Mouse (Mus musculus): ENCODE results near the gene Kdm2b. TPM values are rescaled to one million over a fixed set of nuclear protein-coding genes. Genes with fewer than 3 reads are reported as not detected.

Gene Kdm2b
- 33.2 and 37.4 TPM in 2 replicates for polyA plus RNA-seq (2015; fragmentation: Nextera tagmentation; extraction: Ambion mirVana)

DNA sequence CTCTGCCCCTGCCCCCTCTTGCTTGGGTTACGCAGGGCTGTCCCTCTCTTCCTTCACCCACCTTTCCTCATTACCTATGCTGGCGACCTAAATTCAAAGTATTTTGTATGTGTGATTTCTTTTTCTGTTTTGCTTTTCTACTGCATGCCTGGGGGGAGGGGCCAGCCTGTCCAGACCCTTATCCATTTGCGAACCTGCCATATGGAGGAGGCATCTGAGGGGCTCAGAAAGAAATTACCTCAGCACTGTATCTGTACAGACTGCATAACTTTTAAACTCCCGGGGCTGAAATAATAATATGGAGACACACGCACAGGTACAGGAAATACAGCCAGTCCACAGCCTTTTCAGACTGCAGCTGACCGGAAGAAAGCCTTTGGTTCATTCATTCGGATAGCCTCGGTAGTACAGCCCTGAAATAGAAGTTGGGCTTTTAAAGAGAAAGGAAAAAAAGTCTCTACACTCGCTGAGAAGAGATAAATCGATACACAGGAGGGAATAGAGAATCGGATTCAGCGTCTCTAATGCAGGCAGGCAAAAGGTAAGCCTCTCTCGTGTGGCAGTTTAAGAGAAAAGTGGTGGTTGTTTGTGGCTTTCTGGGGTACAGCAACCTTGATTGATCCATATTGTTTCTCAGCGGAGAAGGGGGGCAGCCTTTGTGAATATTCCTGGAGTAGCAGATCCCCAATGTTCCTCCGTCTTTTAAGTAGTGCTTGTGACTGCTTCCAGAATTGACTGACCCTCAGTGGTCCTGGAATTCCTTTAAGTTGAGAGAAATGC, at the start of gene Kdm2b:
TSS of gene Kdm2b (minus strand) at position 273 of the 780 bp plus-strand sequence.
- peak within 1 kb of the TSS; percentile 99 for H3K4me2 ChIP-seq (ENCODE audit: low read depth, low read length)
- 8% methylated on average over 15 of the region's 15 CpGs for WGBS
- ATAC-seq (ENCODE audit: insufficient read depth, low FRiP score) = no peak
- peak within 1 kb of the TSS; percentile 74 for H3K4me3 ChIP-seq (replicated peaks; ENCODE audit: low read length)
- H3K9me3 ChIP-seq (replicated peaks; ENCODE audit: control insufficient read depth, low read length) = no peaks in the 10 kb centered on the region
- H3K4me1 ChIP-seq (ENCODE audit: control insufficient read depth, insufficient read depth, low read length) = peaks cover 23% of the 10 kb centered on the region
- peak within 1 kb of the TSS; percentile 87 for H3K9ac ChIP-seq (ENCODE audit: low read length)
- H3K36me3 ChIP-seq (ENCODE audit: control insufficient read depth, insufficient read depth, low read length) = no peaks in the 10 kb centered on the region
- peak within 1 kb of the TSS; percentile 73 for H3K27ac ChIP-seq (ENCODE audit: low read length)
- H3K27me3 ChIP-seq (ENCODE audit: control insufficient read depth, insufficient read depth, low read length) = no peaks in the 10 kb centered on the region

GRCm38 (mm10) chr5:123039120-123039752, 49.6 kb upstream of the Kdm2b start:
- peaks cover 14% of the 10 kb centered on the region for H3K4me1 ChIP-seq (ENCODE audit: control insufficient read depth, insufficient read depth, low read length)
- peak; percentile 61 for ATAC-seq (ENCODE audit: insufficient read depth, low FRiP score)
- H3K9ac ChIP-seq (ENCODE audit: low read length) = peak overlapping the region; percentile 66
- H3K4me3 ChIP-seq (replicated peaks; ENCODE audit: low read length) = peak overlapping the region; percentile 48
- no peaks in the 10 kb centered on the region for H3K9me3 ChIP-seq (replicated peaks; ENCODE audit: control insufficient read depth, low read length)
- H3K36me3 ChIP-seq (ENCODE audit: control insufficient read depth, insufficient read depth, low read length) = no peaks in the 10 kb centered on the region
- H3K27ac ChIP-seq (ENCODE audit: low read length) = no peak overlapping the region
- H3K27me3 ChIP-seq (ENCODE audit: control insufficient read depth, insufficient read depth, low read length) = no peaks in the 10 kb centered on the region
- peak overlapping the region; percentile 77 for H3K4me2 ChIP-seq (ENCODE audit: low read depth, low read length)
- 4% methylated on average over 25 of the region's 25 CpGs for WGBS

DNA sequence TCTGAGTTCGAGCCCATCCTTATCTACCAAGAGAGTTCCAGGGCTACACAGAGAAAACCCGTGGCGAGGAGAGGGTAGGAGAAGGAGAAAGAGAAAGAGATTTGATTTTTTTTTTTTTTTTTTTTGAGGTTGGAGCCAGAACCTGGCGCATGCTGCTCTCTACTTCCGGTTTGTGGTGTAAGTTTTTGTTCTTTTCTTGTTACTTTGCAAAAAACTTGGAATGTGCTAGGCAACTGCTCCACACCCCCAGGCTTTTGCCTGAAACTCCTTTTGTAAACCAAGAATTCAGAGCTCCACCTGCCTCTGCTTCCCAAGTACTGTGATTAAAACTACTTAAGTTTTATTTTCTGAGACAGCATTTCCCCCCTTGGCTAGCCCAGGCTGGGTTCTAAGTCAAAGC, 48.5 kb upstream of the Kdm2b start:
- Histone ChIP-seq H3K9me3 (replicated peaks; ENCODE audit: control insufficient read depth, low read length) (no peaks in the 10 kb centered on the region), H3K9ac (ENCODE audit: low read length) (no peak overlapping the region), H3K27ac (ENCODE audit: low read length) (no peak overlapping the region), H3K4me2 (ENCODE audit: low read depth, low read length) (no peak overlapping the region), H3K27me3 (ENCODE audit: control insufficient read depth, insufficient read depth, low read length) (no peaks in the 10 kb centered on the region), H3K36me3 (ENCODE audit: control insufficient read depth, insufficient read depth, low read length) (no peaks in the 10 kb centered on the region), H3K4me1 (ENCODE audit: control insufficient read depth, insufficient read depth, low read length) (peaks cover 14% of the 10 kb centered on the region), H3K4me3 (replicated peaks; ENCODE audit: low read length) (no peak overlapping the region)
- WGBS = 84% methylated on average over 5 of the region's 5 CpGs
- no peak for ATAC-seq (ENCODE audit: insufficient read depth, low FRiP score)

- WGBS = 24% methylated on average over 6 of the region's 6 CpGs
- H3K9ac ChIP-seq (ENCODE audit: low read length) = no peak overlapping the region
- peak; percentile 59; the same call in 1 of the 2 replicates for ATAC-seq (ENCODE audit: insufficient read depth, low FRiP score)
- no peak overlapping the region for H3K4me2 ChIP-seq (ENCODE audit: low read depth, low read length)
- H3K27ac ChIP-seq (ENCODE audit: low read length) = 0 out of 2 replicates have a peak overlapping the region, but pooled peaks have one; percentile 49
- no peak overlapping the region for H3K4me3 ChIP-seq (replicated peaks; ENCODE audit: low read length)
- H3K4me1 ChIP-seq (ENCODE audit: control insufficient read depth, insufficient read depth, low read length) = peaks cover 14% of the 10 kb centered on the region
- peaks cover 5% of the 10 kb centered on the region; the same call in 1 of the 2 replicates for H3K36me3 ChIP-seq (ENCODE audit: control insufficient read depth, insufficient read depth, low read length)
- H3K9me3 ChIP-seq (replicated peaks; ENCODE audit: control insufficient read depth, low read length) = no peaks in the 10 kb centered on the region
- no peaks in the 10 kb centered on the region for H3K27me3 ChIP-seq (ENCODE audit: control insufficient read depth, insufficient read depth, low read length)
These were observed 45.9 kb upstream of the Kdm2b start for GRCm38 (mm10) chr5:123035564-123035963.

DNA sequence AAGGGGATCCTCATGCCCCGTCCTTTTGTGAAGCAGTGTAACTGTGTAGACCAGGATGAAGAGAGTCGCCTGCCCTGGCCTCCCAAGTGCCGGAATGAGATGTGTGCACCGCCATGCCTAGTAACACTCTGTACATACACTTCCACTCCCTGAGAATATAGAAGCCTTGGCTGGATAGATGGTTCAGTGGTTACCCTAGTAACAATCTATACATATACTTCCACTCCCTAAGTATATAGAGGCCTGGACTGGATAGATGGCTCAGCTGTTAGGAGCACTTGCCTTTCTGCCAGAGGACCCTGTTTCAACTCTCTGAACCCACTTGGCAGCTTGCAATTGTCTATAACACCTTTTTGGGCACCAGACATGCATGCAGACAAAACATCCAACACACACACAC, 45.5 kb upstream of the Kdm2b start:
- Histone ChIP-seq H3K27ac (ENCODE audit: low read length) (0 out of 2 replicates have a peak overlapping the region, but pooled peaks have one; percentile 49), H3K4me1 (ENCODE audit: control insufficient read depth, insufficient read depth, low read length) (peaks cover 14% of the 10 kb centered on the region), H3K36me3 (ENCODE audit: control insufficient read depth, insufficient read depth, low read length) (peaks cover 5% of the 10 kb centered on the region; the same call in 1 of the 2 replicates), H3K4me3 (replicated peaks; ENCODE audit: low read length) (no peak overlapping the region), H3K9me3 (replicated peaks; ENCODE audit: control insufficient read depth, low read length) (no peaks in the 10 kb centered on the region), H3K9ac (ENCODE audit: low read length) (no peak overlapping the region), H3K27me3 (ENCODE audit: control insufficient read depth, insufficient read depth, low read length) (no peaks in the 10 kb centered on the region), H3K4me2 (ENCODE audit: low read depth, low read length) (no peak overlapping the region)
- 74% methylated on average over 4 of the region's 4 CpGs for WGBS
- ATAC-seq (ENCODE audit: insufficient read depth, low FRiP score) = peak; percentile 31; the same call in 1 of the 2 replicates

DNA sequence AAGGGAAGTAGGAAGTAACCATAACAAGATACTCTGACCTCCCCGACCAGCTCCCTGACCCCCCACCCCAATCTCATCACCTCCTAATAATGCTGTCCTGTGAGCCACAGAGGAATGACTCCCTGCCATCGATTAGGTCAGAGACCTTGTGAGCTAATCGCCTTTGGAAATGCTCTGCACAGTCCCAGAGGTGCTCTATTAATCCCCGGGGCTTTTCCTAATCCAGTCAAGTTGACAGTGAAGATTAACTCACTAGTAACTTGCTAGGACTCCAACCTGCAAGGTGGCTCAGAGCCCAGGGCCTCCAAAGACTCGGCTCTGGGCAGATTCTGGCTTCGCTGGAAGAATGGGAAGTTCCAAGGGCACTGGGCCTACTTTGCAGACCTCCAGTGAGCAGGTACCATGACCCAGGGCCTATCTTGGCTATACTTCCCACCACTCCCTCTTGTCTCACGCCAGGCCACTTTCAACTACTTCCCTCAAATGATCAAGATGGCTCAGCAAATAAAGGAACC, 44.1 kb upstream of the Kdm2b start:
- H3K27me3 ChIP-seq (ENCODE audit: control insufficient read depth, insufficient read depth, low read length) = no peaks in the 10 kb centered on the region
- H3K36me3 ChIP-seq (ENCODE audit: control insufficient read depth, insufficient read depth, low read length) = peaks cover 8% of the 10 kb centered on the region; the same call in 1 of the 2 replicates
- peaks cover 11% of the 10 kb centered on the region; the same call in 1 of the 2 replicates for H3K4me1 ChIP-seq (ENCODE audit: control insufficient read depth, insufficient read depth, low read length)
- ATAC-seq (ENCODE audit: insufficient read depth, low FRiP score) = no peak
- H3K27ac ChIP-seq (ENCODE audit: low read length) = no peak overlapping the region
- no peak overlapping the region for H3K4me3 ChIP-seq (replicated peaks; ENCODE audit: low read length)
- WGBS = 61% methylated on average over 7 of the region's 7 CpGs
- no peaks in the 10 kb centered on the region for H3K9me3 ChIP-seq (replicated peaks; ENCODE audit: control insufficient read depth, low read length)
- H3K9ac ChIP-seq (ENCODE audit: low read length) = no peak overlapping the region
- H3K4me2 ChIP-seq (ENCODE audit: low read depth, low read length) = no peak overlapping the region

DNA sequence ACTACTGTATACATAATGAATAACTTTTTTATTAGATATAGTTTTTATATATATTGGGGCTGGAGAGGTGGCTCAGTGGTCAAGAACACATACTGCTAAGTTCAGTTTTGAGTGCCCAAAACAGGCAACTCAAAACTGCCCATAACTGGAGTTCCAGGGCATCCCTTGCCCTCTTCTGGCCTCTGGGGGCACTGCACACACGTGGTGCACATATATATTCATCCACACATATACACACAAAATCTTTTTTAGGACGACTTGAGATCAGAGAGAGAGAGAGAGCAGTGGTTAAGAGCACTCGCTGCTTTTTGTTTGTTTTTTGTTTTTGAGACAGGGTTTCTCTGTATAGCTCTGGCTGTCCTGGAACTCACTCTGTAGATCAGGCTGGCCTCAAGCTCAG, 41.7 kb upstream of the Kdm2b start:
- peaks cover 8% of the 10 kb centered on the region; the same call in 1 of the 2 replicates for H3K36me3 ChIP-seq (ENCODE audit: control insufficient read depth, insufficient read depth, low read length)
- no peak overlapping the region for H3K4me2 ChIP-seq (ENCODE audit: low read depth, low read length)
- no peak for ATAC-seq (ENCODE audit: insufficient read depth, low FRiP score)
- H3K27me3 ChIP-seq (ENCODE audit: control insufficient read depth, insufficient read depth, low read length) = no peaks in the 10 kb centered on the region
- no peaks in the 10 kb centered on the region for H3K9me3 ChIP-seq (replicated peaks; ENCODE audit: control insufficient read depth, low read length)
- H3K27ac ChIP-seq (ENCODE audit: low read length) = no peak overlapping the region
- peaks cover 11% of the 10 kb centered on the region; the same call in 1 of the 2 replicates for H3K4me1 ChIP-seq (ENCODE audit: control insufficient read depth, insufficient read depth, low read length)
- H3K4me3 ChIP-seq (replicated peaks; ENCODE audit: low read length) = no peak overlapping the region
- 91% methylated on average over 3 of the region's 3 CpGs for WGBS
- H3K9ac ChIP-seq (ENCODE audit: low read length) = no peak overlapping the region

- 88% methylated on average over 7 of the region's 7 CpGs for WGBS
- H3K9ac ChIP-seq (ENCODE audit: low read length) = no peak overlapping the region
- no peaks in the 10 kb centered on the region for H3K27me3 ChIP-seq (ENCODE audit: control insufficient read depth, insufficient read depth, low read length)
- peaks cover 9% of the 10 kb centered on the region; the same call in 1 of the 2 replicates for H3K4me1 ChIP-seq (ENCODE audit: control insufficient read depth, insufficient read depth, low read length)
- H3K9me3 ChIP-seq (replicated peaks; ENCODE audit: control insufficient read depth, low read length) = no peaks in the 10 kb centered on the region
- no peak overlapping the region for H3K4me2 ChIP-seq (ENCODE audit: low read depth, low read length)
- no peak overlapping the region for H3K27ac ChIP-seq (ENCODE audit: low read length)
- H3K4me3 ChIP-seq (replicated peaks; ENCODE audit: low read length) = no peak overlapping the region
- ATAC-seq (ENCODE audit: insufficient read depth, low FRiP score) = no peak
- peaks cover 8% of the 10 kb centered on the region; the same call in 1 of the 2 replicates for H3K36me3 ChIP-seq (ENCODE audit: control insufficient read depth, insufficient read depth, low read length)
These were observed 40.1 kb upstream of the Kdm2b start for GRCm38 (mm10) chr5:123029729-123030128.

- Histone ChIP-seq H3K9me3 (replicated peaks; ENCODE audit: control insufficient read depth, low read length) (no peaks in the 10 kb centered on the region), H3K27ac (ENCODE audit: low read length) (no peak overlapping the region), H3K27me3 (ENCODE audit: control insufficient read depth, insufficient read depth, low read length) (no peaks in the 10 kb centered on the region), H3K4me2 (ENCODE audit: low read depth, low read length) (no peak overlapping the region), H3K36me3 (ENCODE audit: control insufficient read depth, insufficient read depth, low read length) (peaks cover 8% of the 10 kb centered on the region; the same call in 1 of the 2 replicates), H3K4me1 (ENCODE audit: control insufficient read depth, insufficient read depth, low read length) (peaks cover 9% of the 10 kb centered on the region; the same call in 1 of the 2 replicates), H3K9ac (ENCODE audit: low read length) (no peak overlapping the region), H3K4me3 (replicated peaks; ENCODE audit: low read length) (no peak overlapping the region)
- WGBS = 48% methylated on average over 6 of the region's 6 CpGs
- peak; percentile 34; the same call in 1 of the 2 replicates for ATAC-seq (ENCODE audit: insufficient read depth, low FRiP score)
These were observed 37.8 kb upstream of the Kdm2b start for GRCm38 (mm10) chr5:123027436-123027835.
